Mouse (Mus musculus) hindbrain, embryonic 10.5 days (tissue): Measurements from ENCODE around the gene Pdia3. TPM values are rescaled to one million over a fixed set of nuclear protein-coding genes. Genes with fewer than 3 reads are reported as not detected.

ENCODE experiments used
- DNase-seq: peaks from one replicate; pipeline ENCODE4 v3.0.0-alpha.2; 2017; ENCODE audit warnings: low spot score
- H3K27ac ChIP-seq: fragments of 300-500 bp; sonication (generic); 2 replicates; pipeline ENCODE4 v1.5.1; 2016; ENCODE audit warnings: mild to moderate bottlenecking, moderate library complexity
- H3K27me3 ChIP-seq: fragments of 300-500 bp; sonication (generic); 2 replicates; pipeline ENCODE4 v1.6.1; 2016; ENCODE audit warnings: mild to moderate bottlenecking; ENCODE audit not compliant: poor library complexity, insufficient read depth, severe bottlenecking
- H3K36me3 ChIP-seq: fragments of 300-500 bp; sonication (generic); 2 replicates; pipeline ENCODE4 v1.6.1; 2016; ENCODE audit warnings: mild to moderate bottlenecking, moderate library complexity
- H3K4me1 ChIP-seq: fragments of 300-500 bp; sonication (generic); replicated peaks from 2 replicates; pipeline ENCODE4 v1.6.1; 2016; ENCODE audit warnings: mild to moderate bottlenecking
- H3K4me3 ChIP-seq: fragments of 300-500 bp; sonication (generic); 2 replicates; pipeline ENCODE4 v1.5.1; 2016; ENCODE audit warnings: mild to moderate bottlenecking, moderate library complexity
- H3K9me3 ChIP-seq: fragments of 300-500 bp; sonication (generic); 2 replicates; pipeline ENCODE4 v1.6.1; 2016; ENCODE audit warnings: mild to moderate bottlenecking, moderate library complexity
- WGBS: fragments of 180-500 bp; shearing (Covaris S2); methylation state at CpG from one replicate; pipeline ENCODE4 v1.1.7; 2016; 5-methylcytosine and 5-hydroxymethylcytosine counted together
- polyA plus RNA-seq: library from polyadenylated mRNA; unstranded; fragments of >200 nt; fragmentation: Nextera tagmentation; extraction: Ambion mirVana; gene quantifications from 2 replicates; pipeline ENCODE4 v1.2.1, GENCODE M21; 2016

Gene Pdia3
- polyA plus RNA-seq, 1 experiment from 2014 or later, result 498 TPM

- H3K9me3 ChIP-seq, result no peaks in the 10 kb centered on the region
- peaks cover 55% of the 10 kb centered on the region for H3K36me3 ChIP-seq
- H3K27me3 ChIP-seq, result no peaks in the 10 kb centered on the region
- 0 out of 2 replicates have a peak overlapping the region, but pooled peaks have one; percentile 77 for H3K4me3 ChIP-seq
- WGBS, result 94% methylated on average over 6 of the region's 6 CpGs
- H3K4me1 ChIP-seq, result peaks cover 29% of the 10 kb centered on the region
- no peak for DNase-seq
- H3K27ac ChIP-seq, result no peak overlapping the region
These were observed 2.8 kb downstream of the Pdia3 start for GRCm38 (mm10) chr2:121416356-121416755.

DNA sequence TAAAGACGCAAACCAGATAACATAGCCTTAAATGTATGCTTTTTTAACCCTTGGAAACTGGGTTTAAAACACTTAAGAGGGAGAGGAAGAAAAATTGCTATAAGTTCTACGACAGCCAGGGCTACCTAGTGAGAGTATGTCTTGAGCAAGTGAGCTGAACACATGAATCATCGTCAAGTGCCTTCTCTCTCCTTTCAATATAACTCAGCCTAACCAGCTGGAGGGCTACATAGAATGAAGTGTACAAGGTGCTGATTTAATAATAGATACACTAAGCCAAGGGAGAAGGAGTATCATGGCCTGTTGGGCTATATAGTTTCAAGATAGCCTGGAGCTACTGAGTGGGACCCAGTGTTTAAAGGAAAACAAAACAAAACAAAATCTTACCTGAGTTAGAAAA lies 4.9 kb downstream of the Pdia3 start:
- no peak for DNase-seq
- Histone ChIP-seq H3K4me1 (peaks cover 21% of the 10 kb centered on the region), H3K4me3 (no peak overlapping the region), H3K27ac (no peak overlapping the region), H3K36me3 (peaks cover 77% of the 10 kb centered on the region), H3K27me3 (no peaks in the 10 kb centered on the region), H3K9me3 (no peaks in the 10 kb centered on the region)
- WGBS, result 93% methylated on average over 3 of the region's 3 CpGs

- peaks cover 97% of the 10 kb centered on the region for H3K36me3 ChIP-seq
- H3K9me3 ChIP-seq, result no peaks in the 10 kb centered on the region
- WGBS, result 92% methylated on average over 2 of the region's 2 CpGs
- DNase-seq, result no peak
- H3K4me3 ChIP-seq, result no peak overlapping the region
- no peaks in the 10 kb centered on the region for H3K27me3 ChIP-seq
- H3K4me1 ChIP-seq, result no peaks in the 10 kb centered on the region
- H3K27ac ChIP-seq, result no peak overlapping the region
These were observed 9.6 kb downstream of the Pdia3 start for GRCm38 (mm10) chr2:121423166-121423565.

- Histone ChIP-seq H3K4me1 (no peaks in the 10 kb centered on the region), H3K36me3 (peaks cover 100% of the 10 kb centered on the region), H3K27ac (no peak overlapping the region), H3K27me3 (no peaks in the 10 kb centered on the region), H3K4me3 (no peak overlapping the region), H3K9me3 (no peaks in the 10 kb centered on the region)
- DNase-seq, result no peak
- WGBS, result 91% methylated on average over 2 of the region's 2 CpGs
These were observed 12.3 kb downstream of the Pdia3 start for GRCm38 (mm10) chr2:121425890-121426289.

GRCm38 (mm10) chr2:121434854-121435253 lies 21.3 kb downstream of the Pdia3 start:
- no peak for DNase-seq
- WGBS, result 98% methylated on average over 1 of the region's 1 CpGs
- no peaks in the 10 kb centered on the region for H3K9me3 ChIP-seq

DNA sequence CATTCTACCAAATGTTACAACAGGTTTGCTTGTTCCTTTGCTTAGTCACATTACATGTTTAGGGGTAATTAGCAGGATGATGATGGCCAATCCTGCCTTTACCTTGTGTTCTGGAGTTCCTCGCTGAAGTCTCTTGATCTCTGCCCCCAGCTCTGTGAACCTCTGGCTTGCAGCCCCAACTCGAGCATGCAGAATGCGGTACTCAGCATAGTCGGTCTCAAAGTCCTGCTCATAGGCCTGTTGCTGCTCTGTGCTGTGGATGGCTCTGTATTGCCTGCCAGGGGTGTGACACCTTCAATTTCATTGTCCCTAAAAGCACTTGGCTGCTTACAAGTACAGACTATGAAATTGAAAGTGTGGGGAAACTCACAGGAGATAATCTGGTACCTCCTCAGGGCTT lies 26.2 kb downstream of the Pdia3 start:
- H3K27me3 ChIP-seq, result peaks cover 35% of the 10 kb centered on the region
- no peak overlapping the region for H3K27ac ChIP-seq
- no peak overlapping the region for H3K4me3 ChIP-seq
- no peaks in the 10 kb centered on the region for H3K9me3 ChIP-seq
- H3K4me1 ChIP-seq, result peaks cover 18% of the 10 kb centered on the region
- peaks cover 51% of the 10 kb centered on the region for H3K36me3 ChIP-seq
- 81% methylated on average over 4 of the region's 4 CpGs for WGBS
- DNase-seq, result no peak

More at GRCm38 (mm10) chr2:121434854-121435253, 21.3 kb downstream of the Pdia3 start:
- Histone ChIP-seq H3K36me3 (peaks cover 99% of the 10 kb centered on the region), H3K27me3 (0 out of 2 replicates have a peak, but pooled peaks cover 5% of the 10 kb centered on the region), H3K4me1 (no peaks in the 10 kb centered on the region), H3K27ac (no peak overlapping the region), H3K4me3 (no peak overlapping the region)

DNA sequence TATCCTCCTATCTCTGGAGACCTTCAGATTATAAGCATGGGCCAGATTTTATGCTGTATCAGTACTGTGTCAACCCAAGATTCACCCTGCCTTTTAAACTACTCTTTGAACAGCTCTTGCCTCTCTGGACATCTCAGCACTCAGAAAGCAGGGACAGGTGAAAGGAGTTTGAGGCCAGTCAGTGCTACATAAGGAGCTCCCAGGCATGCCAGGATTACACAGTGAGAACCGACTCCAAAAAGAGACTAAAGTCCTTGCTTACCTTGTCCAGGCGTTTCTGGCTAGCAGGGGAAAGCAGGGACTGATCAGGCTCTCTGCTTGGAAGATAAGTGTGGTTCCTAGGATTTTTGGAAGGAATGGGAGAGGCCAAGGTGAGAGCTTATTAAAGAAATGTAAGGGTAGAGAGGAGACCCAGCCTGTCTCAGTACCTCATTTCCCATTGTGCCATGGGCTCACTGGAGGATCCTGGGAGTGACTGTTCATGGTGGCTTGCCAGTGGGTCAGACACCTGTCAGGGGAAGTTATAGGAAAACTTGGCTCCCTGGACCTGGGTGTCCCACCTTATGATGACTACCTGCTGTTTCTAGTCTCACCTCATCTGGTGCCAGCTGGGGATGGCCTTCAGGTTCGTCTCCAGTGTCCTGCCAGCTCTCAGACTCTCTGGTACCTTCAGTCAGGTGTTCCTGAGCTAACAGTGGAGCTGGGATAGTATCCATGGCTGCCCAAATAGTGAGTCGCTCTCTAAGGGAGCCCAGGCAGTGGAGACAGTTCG lies 27.4 kb downstream of the Pdia3 start:
- no peak for DNase-seq
- Histone ChIP-seq H3K9me3 (no peaks in the 10 kb centered on the region), H3K27me3 (peaks cover 35% of the 10 kb centered on the region), H3K27ac (no peak overlapping the region), H3K4me3 (no peak overlapping the region), H3K36me3 (peaks cover 38% of the 10 kb centered on the region), H3K4me1 (peaks cover 18% of the 10 kb centered on the region)
- 59% methylated on average over 5 of the region's 5 CpGs for WGBS

DNA sequence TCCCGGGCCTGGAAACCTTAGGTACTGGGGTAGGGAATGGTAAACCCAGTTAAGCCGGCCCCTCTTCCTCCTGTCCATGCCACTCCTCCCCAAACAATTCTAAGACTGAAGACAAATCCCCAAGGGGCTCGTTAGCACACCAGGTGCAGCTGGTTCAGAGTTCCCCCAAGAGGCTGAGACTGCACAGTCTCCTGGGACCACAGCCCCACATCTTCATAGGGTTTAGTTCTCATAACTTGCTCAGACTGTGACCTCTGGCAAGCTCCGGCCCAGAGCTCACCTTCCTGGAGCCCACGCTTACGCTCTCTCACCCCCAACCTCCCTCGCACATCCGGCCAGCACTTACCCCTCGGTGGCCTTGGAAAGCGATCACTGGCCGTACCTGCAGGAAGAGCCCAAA lies 28.2 kb downstream of the Pdia3 start:
- Histone ChIP-seq H3K36me3 (peaks cover 32% of the 10 kb centered on the region), H3K27me3 (peaks cover 35% of the 10 kb centered on the region), H3K4me3 (peak overlapping the region; percentile 51), H3K4me1 (peaks cover 18% of the 10 kb centered on the region), H3K27ac (peak overlapping the region; percentile 62), H3K9me3 (no peaks in the 10 kb centered on the region)
- no peak for DNase-seq
- 8% methylated on average over 11 of the region's 11 CpGs for WGBS

DNA sequence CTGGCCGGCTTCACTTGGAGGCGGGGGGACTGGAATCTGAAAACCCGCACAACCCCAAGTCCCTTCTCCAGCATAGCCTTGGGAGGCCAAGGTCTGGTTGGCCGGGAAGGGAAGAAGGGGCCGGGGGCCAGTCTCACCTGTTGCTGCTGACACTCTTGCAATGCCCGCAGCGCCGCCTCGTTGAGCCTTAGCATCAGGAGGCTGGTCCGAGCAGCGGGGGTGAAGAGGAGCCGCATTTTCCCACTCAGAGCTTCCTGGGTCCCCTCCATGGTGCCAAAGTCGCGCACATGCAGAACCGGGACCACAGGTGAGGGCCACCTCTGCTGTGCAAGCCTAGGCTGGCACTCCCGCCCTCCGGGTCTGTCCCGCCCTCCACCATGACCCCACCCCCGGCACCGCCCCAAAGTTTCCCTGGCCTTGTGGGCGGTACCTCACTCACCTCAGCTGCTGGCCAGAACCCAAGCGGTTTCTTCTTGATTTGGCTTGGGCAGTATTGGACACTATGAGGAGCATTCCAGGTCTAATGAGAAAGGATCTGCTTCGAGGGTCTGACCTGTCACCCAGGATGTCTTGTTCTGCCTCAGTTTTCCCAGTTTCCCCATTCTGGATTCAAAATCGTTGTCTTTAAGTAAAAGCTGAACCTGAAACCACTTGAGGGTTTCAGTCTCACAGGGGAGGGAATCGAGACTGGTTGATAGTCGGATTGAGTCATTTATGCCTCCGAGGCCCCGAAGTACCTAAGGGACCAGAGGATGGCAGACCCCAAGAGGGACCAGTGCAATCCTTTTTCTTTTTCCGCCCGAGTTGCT lies 28.9 kb downstream of the Pdia3 start:
- WGBS, result 2% methylated on average over 30 of the region's 30 CpGs
- Histone ChIP-seq H3K27me3 (peaks cover 35% of the 10 kb centered on the region), H3K9me3 (no peaks in the 10 kb centered on the region), H3K4me3 (peak overlapping the region; percentile 51), H3K27ac (peak overlapping the region; percentile 62), H3K4me1 (peaks cover 18% of the 10 kb centered on the region), H3K36me3 (peaks cover 25% of the 10 kb centered on the region)
- peak; percentile 53 for DNase-seq

DNA sequence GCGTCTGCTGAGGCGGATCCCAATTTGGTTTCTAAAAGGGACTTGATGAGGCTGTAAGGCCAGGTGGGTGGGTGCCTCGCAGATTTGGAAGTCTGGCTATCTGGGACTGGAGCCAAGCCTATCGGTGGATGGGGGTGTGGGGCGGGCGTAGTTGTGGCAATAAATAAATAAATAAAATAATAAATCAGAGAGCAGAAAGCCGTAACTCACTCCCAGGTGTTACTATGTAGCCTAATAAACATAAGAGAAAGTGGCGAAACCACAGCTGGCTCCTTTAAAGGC lies 29.4 kb downstream of the Pdia3 start:
- no peak for DNase-seq
- WGBS, result 22% methylated on average over 8 of the region's 8 CpGs
- H3K36me3 ChIP-seq, result peaks cover 20% of the 10 kb centered on the region
- H3K27me3 ChIP-seq, result peaks cover 35% of the 10 kb centered on the region
- H3K4me1 ChIP-seq, result peaks cover 21% of the 10 kb centered on the region
- H3K4me3 ChIP-seq, result peak overlapping the region; percentile 51
- H3K9me3 ChIP-seq, result no peaks in the 10 kb centered on the region
- H3K27ac ChIP-seq, result no peak overlapping the region

- no peaks in the 10 kb centered on the region for H3K9me3 ChIP-seq
- WGBS, result 86% methylated on average over 1 of the region's 1 CpGs
- peaks cover 8% of the 10 kb centered on the region for H3K36me3 ChIP-seq
- DNase-seq, result no peak
- peaks cover 28% of the 10 kb centered on the region for H3K4me1 ChIP-seq
- H3K27me3 ChIP-seq, result peaks cover 35% of the 10 kb centered on the region
- peak within 1 kb of the TSS; percentile 51 for H3K4me3 ChIP-seq
- H3K27ac ChIP-seq, result no peak within 1 kb of the TSS
These were observed 30.6 kb downstream of the Pdia3 start, which contains the start of gene Ell3 for GRCm38 (mm10) chr2:121444178-121444577. Gene Ell3, minus strand, starts transcription at chr2:121444278.

- no peaks in the 10 kb centered on the region for H3K9me3 ChIP-seq
- WGBS, result 84% methylated on average over 3 of the region's 3 CpGs
- no peak overlapping the region for H3K4me3 ChIP-seq
- no peak overlapping the region for H3K27ac ChIP-seq
- H3K27me3 ChIP-seq, result peaks cover 30% of the 10 kb centered on the region
- DNase-seq, result no peak
- peaks cover 33% of the 10 kb centered on the region for H3K4me1 ChIP-seq
- H3K36me3 ChIP-seq, result no peaks in the 10 kb centered on the region
These were observed 31.5 kb downstream of the Pdia3 start for GRCm38 (mm10) chr2:121445117-121445516.

GRCm38 (mm10) chr2:121446506-121446905 lies 32.9 kb downstream of the Pdia3 start:
- Histone ChIP-seq H3K27me3 (peaks cover 20% of the 10 kb centered on the region), H3K9me3 (no peaks in the 10 kb centered on the region), H3K4me1 (peaks cover 46% of the 10 kb centered on the region), H3K27ac (no peak overlapping the region), H3K36me3 (peaks cover 7% of the 10 kb centered on the region), H3K4me3 (no peak overlapping the region)
- WGBS, result 79% methylated on average over 4 of the region's 4 CpGs
- no peak for DNase-seq
